Mouse (Mus musculus) bone marrow macrophage, adult 2 months (primary cell): ENCODE measurements around the gene Wdr35. TPM values are rescaled to one million over a fixed set of nuclear protein-coding genes. Genes with fewer than 3 reads are reported as not detected.
"Not testable (repeated sequence)": the region's sequence is repeated elsewhere in the genome, so short reads cannot be mapped to it uniquely, and the experiment has no call there.

Source experiments
- H3K27ac ChIP-seq: 2 replicates; pipeline ENCODE4 v1.5.1; 2012; ENCODE audit warnings: low read depth, low read length; ENCODE audit not compliant: insufficient read depth
- H3K4me1 ChIP-seq: 2 replicates; pipeline ENCODE4 v1.6.1; 2012; ENCODE audit warnings: low read length; ENCODE audit not compliant: control insufficient read depth, insufficient read depth
- H3K4me3 ChIP-seq: 2 replicates; pipeline ENCODE4 v1.5.1; 2012; ENCODE audit warnings: mild to moderate bottlenecking, low read length, moderate library complexity; ENCODE audit not compliant: insufficient read depth
- CTCF ChIP-seq: IDR thresholded peaks from 2 replicates; pipeline ENCODE4 v1.5.1; 2012; ENCODE audit warnings: low read depth, mild to moderate bottlenecking, low read length, moderate library complexity
- POLR2A ChIP-seq: IDR thresholded peaks from 2 replicates; pipeline ENCODE4 v1.6.1; 2012; ENCODE audit warnings: mild to moderate bottlenecking, low read depth, low read length, borderline replicate concordance
- polyA plus RNA-seq: library from polyadenylated mRNA; stranded (reverse); fragments of >200 nt; gene quantifications from 2 replicates; pipeline ENCODE4 v1.2.4, GENCODE M21; 2012; ENCODE audit not compliant: missing spikeins, insufficient read depth, insufficient read length

Wdr35 gene
- polyA plus RNA-seq, 1 experiment = 3.2 TPM

DNA sequence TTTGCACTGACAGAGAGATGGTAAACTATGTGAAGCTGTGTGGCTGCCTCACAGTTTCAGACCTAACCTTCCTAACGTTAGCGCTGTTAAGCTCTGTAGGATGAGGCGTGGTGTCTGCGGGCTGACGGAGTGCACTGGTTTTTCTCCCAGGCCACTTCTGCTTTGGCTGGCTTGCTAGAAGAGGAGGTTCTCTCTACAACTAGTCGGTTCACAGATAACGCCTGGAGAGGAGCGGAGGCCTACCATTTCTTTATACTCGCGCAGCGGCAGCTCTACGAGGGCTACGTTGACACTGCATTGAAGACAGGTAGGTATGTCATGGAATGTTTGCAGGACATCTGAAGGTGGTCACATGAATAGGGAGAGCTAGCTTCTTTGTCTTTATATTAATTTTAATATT is 51.0 kb downstream of the Wdr35 start:
- no peaks in the 10 kb centered on the region for H3K4me1 ChIP-seq
- no peak overlapping the region for H3K27ac ChIP-seq
- TF ChIP-seq CTCF (no peak), POLR2A (no peak)
- H3K4me3 ChIP-seq = no peak overlapping the region

DNA sequence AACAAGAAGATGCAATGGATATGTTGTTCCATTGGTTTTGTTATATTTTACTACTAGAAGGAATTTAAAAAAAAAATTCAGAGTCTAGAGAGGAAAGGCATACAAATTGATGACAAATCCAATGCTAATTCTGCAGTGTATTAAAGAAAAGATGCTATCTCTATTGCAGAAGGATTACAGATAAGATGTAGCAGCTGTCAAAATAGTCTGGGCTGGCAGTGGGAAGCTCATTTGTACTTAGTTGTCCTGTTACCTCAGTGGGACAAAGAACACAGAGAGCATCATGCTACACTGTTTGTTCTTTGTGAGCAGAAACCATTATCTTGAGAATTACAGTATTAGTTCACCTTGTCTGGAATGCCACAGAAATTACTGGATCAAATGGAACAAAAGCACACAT is 53.2 kb downstream of the Wdr35 start:
- H3K4me3 ChIP-seq = no peak overlapping the region
- peaks cover 4% of the 10 kb centered on the region for H3K4me1 ChIP-seq
- H3K27ac ChIP-seq = no peak overlapping the region
- TF ChIP-seq POLR2A (no peak), CTCF (no peak)

DNA sequence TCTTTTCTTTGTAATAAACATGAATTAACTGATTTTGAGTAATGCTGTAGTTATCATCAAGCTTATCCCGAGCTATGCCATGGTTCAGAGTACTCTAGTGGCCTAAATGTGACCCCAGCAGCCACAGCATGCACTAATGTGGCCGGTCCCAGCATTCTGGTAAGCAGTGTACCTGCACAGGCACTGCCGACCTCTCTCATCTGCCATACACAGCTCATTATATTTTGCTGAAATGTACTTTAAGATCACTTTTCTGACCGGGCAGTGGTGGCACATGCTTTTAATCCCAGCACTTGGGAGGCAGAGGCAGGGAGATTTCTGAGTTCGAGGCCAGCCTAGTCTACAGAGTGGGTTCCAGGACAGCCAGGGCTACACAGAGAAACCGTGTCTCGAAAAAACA is 55.1 kb downstream of the Wdr35 start:
- not testable (repeated sequence) for H3K4me3 ChIP-seq, H3K27ac ChIP-seq
- peaks cover 12% of the 10 kb centered on the region for H3K4me1 ChIP-seq

DNA sequence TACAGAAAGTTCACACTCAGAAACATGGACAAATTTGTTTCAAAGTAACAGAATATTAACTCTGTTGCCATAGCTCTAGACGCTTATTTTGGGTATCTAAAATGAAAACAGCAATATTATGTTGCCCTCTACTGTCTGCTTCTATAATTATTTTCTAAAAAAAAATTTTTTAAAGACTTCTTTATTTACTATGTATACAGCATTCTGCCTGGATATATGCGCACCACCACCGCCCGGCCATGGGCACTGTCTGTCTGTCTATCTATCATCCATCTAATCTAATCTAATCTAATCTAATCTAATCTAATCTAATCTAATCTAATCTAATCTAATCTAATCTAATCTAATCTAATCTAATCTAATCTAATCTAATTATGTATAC is 55.8 kb downstream of the Wdr35 start:
- Histone ChIP-seq H3K4me3 (peak overlapping the region; percentile 72; the same call in 1 of the 2 replicates), H3K4me1 (peaks cover 12% of the 10 kb centered on the region), H3K27ac (peak overlapping the region; percentile 93)
- TF ChIP-seq CTCF (no peak), POLR2A (no peak)

DNA sequence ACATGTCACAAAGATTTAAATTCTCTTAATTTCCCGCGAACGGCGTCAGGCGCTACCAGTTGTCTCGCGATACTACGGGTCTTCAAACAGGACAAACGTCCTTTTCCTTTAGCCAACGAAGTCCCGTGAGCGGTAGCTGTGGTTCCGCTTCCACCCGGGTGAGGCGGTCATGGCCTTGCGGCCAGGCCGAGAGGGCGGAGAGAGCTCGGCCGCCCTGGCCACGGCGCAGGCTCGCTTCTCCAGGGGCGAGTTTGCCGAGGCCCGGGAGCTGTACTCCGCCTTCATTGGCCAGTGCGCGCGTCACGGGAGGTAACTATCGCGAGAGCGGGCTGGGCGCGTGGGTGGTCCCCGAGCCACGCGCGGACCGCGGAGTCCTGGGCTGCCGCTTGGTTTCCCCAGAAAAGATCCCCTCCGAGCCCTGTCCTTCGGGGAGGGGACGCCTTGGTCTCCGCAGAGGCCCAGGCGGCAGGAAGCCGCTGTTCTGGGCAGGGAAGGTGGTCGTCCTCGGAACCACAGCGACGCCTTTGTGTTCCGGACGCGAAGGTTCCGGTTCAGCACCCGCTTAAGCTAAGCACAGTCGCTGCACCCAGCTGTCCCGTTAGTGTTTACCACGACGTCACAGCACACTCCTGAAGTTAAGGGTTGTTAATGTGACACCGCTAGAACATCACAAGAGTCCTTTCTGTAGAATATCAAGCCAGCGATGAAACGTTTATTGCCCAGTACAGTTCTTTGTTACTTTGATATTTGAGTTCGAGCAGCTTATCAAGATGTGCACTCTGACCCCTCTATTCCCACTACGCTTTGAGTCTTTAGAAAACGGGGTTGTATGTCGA is 56.4 kb downstream of the Wdr35 start, which contains the start of gene Ttc32:
Gene Ttc32 (plus strand): TSS at position 110 of the 836 bp plus-strand sequence.
- peaks cover 12% of the 10 kb centered on the region for H3K4me1 ChIP-seq
- H3K27ac ChIP-seq = peak within 1 kb of the TSS; percentile 93
- peak within 1 kb of the TSS; percentile 72 for H3K4me3 ChIP-seq
- peak; percentile 89; the same call in 1 of the 2 replicates for TF ChIP-seq POLR2A
- no peak for TF ChIP-seq CTCF

DNA sequence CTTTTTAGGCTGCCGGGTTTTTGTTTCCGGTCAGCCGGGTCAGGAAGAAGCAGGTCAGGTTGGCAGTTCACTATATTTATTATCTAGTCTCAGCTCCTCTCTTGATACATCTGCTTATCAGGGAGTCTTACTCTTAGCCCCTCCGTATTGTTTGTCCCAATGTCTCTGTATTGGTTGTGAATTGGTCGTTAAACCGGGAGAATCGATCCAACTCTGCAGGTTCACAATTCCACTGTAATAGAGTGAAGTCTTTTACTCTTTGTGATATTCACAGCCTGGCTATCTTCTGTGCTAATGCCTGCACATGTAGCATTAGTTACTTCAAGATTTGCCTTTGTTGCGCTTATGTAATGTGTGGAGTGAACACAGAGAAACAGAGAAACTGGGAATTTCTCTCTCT is 57.5 kb downstream of the Wdr35 start:
- no peak for TF ChIP-seq POLR2A
- peak overlapping the region; percentile 93 for H3K27ac ChIP-seq
- peaks cover 12% of the 10 kb centered on the region for H3K4me1 ChIP-seq
- peak overlapping the region; percentile 72 for H3K4me3 ChIP-seq

DNA sequence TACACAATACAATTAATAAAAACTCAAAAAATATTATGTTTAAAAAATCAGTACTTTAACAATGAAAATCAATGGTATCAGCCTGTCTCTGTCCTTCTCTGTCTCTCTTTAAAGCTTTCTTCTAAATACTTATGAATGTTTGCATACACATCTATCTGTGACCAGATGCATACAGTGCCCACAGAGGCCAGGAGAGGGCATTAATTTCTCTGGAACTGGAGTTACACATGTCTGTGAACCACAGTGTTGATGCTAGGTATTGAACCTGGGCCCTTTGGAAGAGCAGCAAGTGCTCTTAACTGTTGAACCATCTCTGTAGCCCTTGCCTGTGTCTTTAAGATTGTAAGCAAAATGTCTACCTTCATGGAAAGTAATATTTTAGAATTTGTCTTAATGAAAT is 59.4 kb downstream of the Wdr35 start:
- no peak overlapping the region for H3K4me3 ChIP-seq
- no peak for TF ChIP-seq CTCF
- TF ChIP-seq POLR2A = no peak
- peaks cover 12% of the 10 kb centered on the region for H3K4me1 ChIP-seq
- H3K27ac ChIP-seq = no peak overlapping the region

DNA sequence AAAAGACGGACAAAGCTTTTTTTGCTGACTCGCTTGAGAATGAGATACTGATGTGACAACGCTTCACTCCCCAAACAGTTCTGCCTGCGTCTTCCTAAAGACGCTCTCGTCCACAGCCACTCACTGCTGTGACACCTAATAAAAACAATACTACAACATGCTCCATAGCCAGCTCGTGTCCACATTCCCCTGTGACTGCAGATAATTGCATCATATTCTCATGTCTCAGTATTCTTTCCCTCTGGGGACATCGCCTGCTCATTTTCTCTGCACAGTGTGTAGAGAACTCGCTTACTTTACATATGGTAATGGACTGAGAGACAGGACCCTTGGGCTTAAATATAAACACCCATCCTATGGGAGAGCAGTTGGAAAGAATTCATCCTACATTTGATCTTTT is 62.7 kb downstream of the Wdr35 start:
- Histone ChIP-seq H3K4me1 (peaks cover 25% of the 10 kb centered on the region), H3K4me3 (no peak overlapping the region), H3K27ac (no peak overlapping the region)
- TF ChIP-seq CTCF = no peak
- TF ChIP-seq POLR2A = no peak

DNA sequence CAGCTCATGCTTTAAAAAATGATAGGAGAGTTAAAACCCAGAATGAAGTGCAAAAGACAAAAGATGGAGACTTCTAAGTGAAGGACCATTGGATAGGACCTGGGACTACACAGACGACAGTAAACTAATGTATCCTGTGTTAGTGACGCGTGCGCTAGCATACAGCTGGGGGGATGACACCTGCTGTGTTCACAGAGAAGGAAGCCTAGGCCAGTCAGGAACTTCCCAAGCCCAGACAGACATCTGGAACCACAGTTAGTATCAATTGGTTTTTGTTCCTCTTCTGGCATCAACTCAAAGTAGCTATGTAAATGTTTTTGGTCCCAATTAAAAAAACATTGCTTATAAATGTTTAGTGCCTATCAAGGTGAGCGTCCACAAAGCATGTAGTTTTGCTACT is 66.5 kb downstream of the Wdr35 start:
- no peak overlapping the region for H3K27ac ChIP-seq

DNA sequence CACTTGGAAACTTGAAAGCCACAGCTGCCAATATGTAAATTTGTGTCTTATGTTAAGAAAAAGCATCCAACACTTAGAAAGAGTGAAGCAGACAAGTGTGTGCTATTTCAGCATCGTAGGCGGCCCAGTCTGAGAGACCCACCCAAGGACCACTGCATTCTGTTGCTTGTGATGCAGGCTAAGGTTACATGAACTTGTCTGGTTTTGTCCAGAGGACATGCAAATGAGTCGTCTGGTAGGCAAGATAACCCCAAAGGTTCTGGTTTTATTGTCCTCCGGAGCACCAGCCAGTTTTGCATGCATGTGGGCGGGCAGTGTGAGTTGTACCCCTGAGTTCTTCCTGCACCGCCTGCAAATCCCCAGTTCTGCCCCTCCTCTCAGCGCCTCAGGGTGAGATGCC is 67.0 kb downstream of the Wdr35 start:
- TF ChIP-seq CTCF (no peak), POLR2A (no peak)
- Histone ChIP-seq H3K27ac (no peak overlapping the region), H3K4me1 (peaks cover 14% of the 10 kb centered on the region), H3K4me3 (no peak overlapping the region)

More for the DNA sequence above, 66.5 kb downstream of the Wdr35 start:
- no peak overlapping the region for H3K4me3 ChIP-seq
- TF ChIP-seq CTCF (no peak), POLR2A (no peak)
- peaks cover 14% of the 10 kb centered on the region for H3K4me1 ChIP-seq
